Mouse (Mus musculus) fibroblast of lung, adult 2 months (primary cell): ENCODE measurements around the gene Rora.

Source experiments
- DNase-seq: peaks from one replicate; pipeline ENCODE4 v3.0.0-alpha.2; 2011; ENCODE audit warnings: low read depth

The Rora gene

GRCm38 (mm10) chr9:69146937-69147336 lies 493.4 kb downstream of the Rora start:
- DNase-seq = no peak

DNA sequence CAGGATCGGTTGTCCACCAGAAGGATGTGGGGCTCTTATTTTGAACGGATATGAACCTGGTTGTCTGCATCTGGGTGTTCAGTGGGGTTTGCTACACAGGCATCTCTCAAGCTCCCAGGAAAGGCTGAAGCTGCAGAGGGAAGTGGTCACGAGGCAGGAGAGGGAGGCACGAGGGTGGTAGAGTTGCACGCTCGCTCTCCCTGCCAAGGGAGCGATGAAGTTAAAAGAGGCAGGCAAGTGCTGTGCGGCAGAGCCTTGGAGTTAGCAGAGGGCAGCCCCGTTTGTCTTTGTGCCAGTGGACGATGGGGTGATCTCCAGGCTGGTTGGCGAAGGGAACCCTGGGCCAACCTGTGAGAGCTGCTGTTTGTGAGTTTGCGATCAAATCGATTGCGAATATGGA lies 496.6 kb downstream of the Rora start:
- no peak for DNase-seq

GRCm38 (mm10) chr9:69154684-69155083 lies 501.1 kb downstream of the Rora start:
- no peak for DNase-seq

DNA sequence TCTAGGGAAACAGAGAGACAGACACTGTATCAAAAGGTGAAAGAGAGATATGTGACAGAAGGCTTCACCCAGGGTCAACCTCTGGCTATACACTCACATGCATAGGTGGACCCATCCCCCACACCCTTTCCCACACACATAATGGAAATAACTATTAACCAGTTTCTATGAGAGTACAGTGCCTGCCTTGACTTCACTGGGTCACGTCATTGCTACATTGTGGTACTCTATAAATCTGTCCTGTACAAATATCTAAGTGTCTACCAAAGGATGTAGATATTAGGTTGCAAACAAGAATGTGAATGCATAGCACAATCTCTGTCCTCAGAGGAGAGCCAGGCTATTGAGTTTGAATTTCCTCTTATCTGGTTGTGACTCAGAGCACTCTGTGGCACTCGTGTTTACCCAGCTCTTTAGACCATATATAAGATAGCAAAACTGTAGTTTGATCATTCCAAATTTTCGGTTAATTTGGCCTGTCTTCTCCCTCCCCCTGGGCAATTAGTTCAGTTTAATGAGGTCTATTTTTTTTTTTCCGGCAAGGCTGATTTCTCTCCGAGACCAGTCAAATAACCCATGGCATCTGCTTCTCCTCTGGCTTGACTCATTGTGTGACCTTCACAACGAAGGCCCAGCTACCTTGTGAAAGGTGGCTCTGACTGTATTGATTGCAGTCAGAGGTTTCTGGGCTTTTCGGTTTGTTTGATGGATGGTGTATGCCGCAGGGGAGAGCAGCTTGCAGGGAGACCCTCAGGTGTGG lies 502.4 kb downstream of the Rora start:
- no peak for DNase-seq

DNA sequence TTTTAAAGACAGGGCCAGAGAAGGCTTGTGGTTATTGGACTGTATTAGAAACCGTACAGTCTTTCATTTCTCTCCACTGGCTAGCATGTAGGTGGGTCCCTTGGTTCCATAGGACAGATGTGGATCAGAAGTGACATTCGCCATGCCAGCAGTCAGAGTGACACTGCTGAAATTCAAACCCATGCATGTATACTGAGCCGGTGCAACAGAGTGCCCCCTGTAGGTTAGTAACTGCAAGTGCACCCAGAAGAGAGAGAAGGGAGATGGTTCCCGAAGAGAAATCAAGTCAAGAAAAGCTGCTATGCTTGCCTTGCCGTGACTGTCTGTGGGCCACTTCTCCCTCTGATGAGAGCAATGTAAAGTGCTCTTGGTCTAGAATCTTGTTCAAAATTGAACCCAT lies 507.2 kb downstream of the Rora start:
- DNase-seq = no peak

DNA sequence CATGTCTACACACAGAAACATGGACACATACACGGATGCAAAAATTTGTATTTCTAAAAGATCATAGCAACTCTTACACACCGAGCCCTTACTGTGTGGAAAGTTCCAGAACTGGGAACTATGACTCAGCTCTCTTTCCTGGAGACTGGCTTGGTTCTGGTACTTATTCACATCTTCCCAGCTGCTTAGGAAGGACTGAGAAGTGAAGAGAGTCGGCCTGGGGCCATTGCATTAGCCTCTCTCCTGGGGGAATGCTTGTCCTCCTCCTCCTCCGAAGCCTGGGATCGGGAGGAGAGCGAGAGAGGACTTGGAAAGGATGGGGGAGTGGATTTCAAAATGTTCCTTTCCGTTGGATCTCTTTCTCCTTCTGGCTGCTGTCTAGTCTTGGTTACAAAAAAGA lies 511.1 kb downstream of the Rora start:
- peak; percentile 40 for DNase-seq

DNA sequence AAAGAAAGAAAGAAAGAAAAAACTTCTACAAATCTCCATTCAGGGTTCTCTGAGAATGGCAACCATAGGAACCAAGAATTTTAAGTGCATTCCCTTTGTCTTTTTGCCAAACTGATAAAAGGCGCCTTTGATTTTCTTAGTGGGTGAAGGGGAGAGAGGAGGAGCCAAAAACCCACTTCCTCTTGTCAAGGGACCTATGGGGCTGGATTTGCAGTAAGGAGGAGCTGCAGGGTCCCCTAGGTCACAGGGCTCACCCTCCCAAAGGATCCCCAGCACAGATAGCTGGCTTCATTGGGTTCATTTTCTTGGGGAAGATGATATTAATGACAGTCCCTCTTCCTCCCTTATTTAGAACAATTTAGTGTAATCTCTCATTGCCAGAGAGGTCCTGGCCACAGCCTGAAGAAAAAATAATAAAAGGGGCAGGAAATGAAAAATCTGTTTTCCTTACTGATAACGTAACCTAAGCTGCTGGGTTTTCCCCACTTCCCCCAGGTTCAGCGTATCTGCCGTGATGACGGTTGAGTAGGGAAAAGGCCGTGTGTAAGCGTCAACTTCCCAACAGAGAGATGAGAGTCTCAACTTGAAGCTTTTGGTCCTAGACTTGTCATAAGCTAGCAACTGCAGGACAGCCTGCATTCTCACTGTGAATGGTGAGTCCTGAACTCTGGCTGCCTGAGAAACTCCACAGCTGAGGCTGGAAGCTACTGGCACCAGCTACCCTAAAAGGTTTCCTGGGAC lies 511.7 kb downstream of the Rora start:
- DNase-seq = no peak

DNA sequence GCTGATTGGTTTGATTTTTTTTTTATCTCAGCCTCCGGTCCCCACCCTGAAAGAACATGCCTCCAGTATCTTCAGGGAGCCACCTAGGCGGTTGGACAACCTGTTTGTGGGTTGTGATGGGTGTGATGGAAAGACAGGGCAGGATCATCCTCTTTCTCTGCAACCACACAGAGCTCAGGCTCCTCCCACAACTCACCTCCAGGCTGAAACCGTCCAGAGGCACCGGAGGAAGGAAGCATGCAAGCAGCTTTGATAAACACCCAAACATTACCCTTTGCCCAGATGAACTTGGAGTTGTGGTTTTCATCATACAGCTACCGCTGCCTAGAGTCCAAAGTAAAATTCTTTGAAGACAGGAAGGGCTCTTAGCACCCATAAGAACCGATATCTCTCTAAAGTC lies 520.5 kb downstream of the Rora start:
- DNase-seq = no peak

DNA sequence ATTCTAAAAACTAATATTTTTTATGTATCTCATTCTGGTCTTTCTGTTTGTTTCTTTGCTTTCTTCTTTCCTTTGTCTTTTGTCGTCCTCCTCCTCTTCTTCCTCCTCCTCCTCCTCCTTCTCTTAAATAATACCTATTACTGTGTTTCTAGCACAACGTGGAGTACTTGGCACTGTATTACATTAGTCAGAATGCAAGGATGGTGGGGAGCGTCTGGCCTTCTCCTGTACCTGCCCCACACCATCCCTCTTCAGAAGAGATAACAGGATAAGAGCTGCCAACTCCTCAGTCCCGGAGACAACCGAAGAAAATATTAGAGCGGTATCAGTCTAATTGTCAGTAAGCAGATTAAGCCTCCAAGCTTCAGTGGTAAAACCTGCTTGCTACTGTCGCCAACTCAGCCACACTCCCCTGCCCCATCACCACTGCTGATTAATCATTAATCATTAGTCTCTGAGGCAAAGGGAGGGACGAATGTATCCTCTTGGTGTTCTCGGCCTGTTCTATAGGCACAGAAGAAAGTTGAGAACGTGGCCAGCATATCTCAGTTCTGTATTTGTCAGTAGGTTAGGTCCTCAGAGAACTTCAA lies 521.0 kb downstream of the Rora start:
- DNase-seq = no peak

DNA sequence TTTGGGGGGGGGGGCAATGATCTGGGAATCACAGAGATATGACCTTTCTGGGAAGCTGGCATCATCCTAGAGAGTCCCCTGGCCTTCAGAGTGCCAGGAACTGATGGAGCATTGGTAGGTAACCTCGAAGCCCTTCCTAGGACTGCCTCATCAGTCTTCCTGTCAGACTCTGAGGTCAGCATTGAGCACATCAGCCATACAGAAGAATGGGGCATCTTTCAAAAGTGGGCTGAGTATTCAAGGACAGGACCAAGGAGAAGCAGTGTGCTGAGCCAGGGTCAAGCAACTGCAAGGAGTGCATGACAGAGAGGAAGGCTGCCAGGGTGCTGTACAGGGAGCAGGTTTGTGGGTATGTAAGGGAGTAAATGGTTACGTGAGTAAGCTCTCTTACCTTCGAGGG lies 523.4 kb downstream of the Rora start:
- no peak for DNase-seq

GRCm38 (mm10) chr9:69179224-69179623 lies 525.6 kb downstream of the Rora start:
- no peak for DNase-seq

DNA sequence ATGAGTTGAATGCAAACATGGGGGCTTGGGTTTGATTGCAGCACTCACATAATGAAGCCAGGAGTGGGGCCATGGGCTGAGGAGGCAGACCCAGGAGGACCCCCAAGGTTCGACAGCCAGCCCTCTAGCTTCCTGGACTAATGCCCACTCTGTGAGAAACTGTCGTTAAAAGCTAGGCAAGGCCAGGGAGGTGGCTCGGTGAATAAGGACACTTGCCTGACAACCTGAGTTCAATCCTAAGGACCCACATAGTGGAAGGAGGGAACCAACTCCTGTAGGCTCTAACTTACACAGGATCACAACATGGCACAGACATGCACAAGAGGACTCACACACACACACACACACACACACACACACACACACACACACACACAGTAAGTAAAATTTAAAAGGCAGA lies 527.4 kb downstream of the Rora start:
- DNase-seq = no peak

- no peak for DNase-seq
Measured at GRCm38 (mm10) chr9:69181411-69181810, 527.8 kb downstream of the Rora start.

GRCm38 (mm10) chr9:69183888-69184287 lies 530.3 kb downstream of the Rora start:
- DNase-seq = no peak

- no peak for DNase-seq
Measured at GRCm38 (mm10) chr9:69190726-69191125, 537.1 kb downstream of the Rora start.

- no peak for DNase-seq
Measured at GRCm38 (mm10) chr9:69192446-69192845, 538.9 kb downstream of the Rora start.

GRCm38 (mm10) chr9:69194638-69195605 lies 541.3 kb downstream of the Rora start:
- no peak for DNase-seq

DNA sequence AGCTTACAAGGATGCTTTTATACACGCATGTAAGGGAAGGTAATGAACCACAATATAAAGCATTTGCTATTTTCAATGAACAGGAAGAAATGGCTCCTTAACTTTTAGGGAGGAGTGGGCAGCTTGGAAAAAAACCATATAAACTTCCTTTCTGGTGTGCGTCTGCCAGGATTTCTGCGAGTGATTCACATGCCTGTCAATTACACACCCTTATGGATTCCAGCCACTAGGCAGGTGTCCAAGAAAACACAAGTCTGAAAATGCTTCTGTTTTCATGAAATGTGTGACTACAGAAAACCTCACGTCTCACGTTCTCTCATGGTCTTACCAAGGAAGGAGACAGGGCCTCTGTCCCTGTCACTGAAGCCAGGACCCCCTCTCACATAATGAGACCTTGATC lies 560.2 kb downstream of the Rora start:
- DNase-seq = peak; percentile 85

DNA sequence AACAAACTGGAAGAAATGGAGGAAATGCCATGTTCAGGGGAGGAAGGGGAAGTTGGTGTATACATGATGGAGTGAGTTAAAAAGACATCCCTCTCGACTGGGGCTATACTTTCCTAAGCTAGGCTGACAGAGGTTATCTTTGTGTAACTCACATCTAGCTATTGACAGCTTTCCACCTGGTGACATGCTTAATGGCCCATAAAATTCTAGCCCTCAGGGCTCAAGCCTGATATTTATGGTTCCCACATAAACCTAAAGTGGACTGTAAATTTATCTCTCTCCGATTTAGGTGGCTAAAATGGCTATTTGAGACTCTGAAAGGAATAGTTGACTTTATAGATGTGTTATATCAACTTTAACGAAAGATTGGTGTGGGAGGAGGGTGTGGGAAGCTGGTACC lies 571.3 kb downstream of the Rora start:
- DNase-seq = no peak

GRCm38 (mm10) chr9:69226424-69226823 lies 572.8 kb downstream of the Rora start:
- DNase-seq = no peak

DNA sequence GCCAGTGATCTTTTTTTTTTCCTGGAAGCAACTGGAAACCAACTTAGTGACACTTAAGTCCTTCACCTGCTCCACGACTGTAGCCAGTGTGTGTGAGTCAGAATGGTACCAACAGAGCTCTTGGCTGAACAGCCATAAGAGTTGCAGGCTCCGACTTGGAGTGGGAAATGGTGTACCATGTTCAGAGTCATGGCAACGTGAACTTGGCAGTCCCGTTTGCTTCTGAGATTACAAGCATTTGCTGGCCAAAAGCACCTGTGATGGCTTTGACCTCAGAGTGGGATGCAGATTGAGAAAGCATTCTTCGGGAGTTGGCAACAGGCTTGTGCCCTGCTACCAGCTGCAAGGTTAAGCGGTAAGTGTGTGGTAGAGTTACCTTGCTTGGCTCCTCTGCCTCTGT lies 574.2 kb downstream of the Rora start:
- no peak for DNase-seq

DNA sequence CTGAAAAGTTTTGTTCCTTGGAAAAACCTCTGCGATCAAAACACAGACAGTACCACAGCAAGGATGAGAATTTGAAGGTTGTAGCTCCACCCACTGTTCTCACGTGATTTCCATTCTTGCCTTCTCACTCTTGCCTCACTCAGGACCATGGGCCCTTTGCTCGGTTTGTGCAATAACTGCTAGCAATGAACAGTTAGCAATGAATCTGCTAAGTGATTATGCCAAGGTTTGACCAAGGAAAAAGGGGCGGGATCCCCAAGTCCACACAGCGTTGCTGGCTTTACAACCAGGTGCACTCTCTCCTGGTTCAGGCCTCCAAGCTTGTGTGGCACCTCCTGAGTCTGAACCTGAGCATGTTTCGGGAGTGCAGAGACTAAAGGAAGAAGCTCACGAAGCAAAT lies 576.3 kb downstream of the Rora start:
- no peak for DNase-seq
